Mouse (Mus musculus) heart, embryonic 12.5 days (tissue): Measurements from ENCODE around the gene Kmt5c. TPM values are rescaled to one million over a fixed set of nuclear protein-coding genes. Genes with fewer than 3 reads are reported as not detected.

Experiments
- ATAC-seq: fragments of 200-750 bp; cut with Nextera tagmentation; 2 replicates; pipeline ENCODE4 v1.8.0; 2017; ENCODE audit warnings: moderate TSS enrichment, moderate library complexity; ENCODE audit not compliant: insufficient number of reproducible peaks, low FRiP score
- H3K27ac ChIP-seq: fragments of 300-500 bp; sonication (generic); 2 replicates; pipeline ENCODE4 v1.5.1; 2016; ENCODE audit warnings: mild to moderate bottlenecking, moderate library complexity; ENCODE audit not compliant: poor library complexity, severe bottlenecking
- H3K27me3 ChIP-seq: fragments of 300-500 bp; sonication (generic); replicated peaks from 2 replicates; pipeline ENCODE4 v1.6.1; 2016; ENCODE audit warnings: mild to moderate bottlenecking, moderate library complexity
- H3K36me3 ChIP-seq: fragments of 300-500 bp; sonication (generic); 2 replicates; pipeline ENCODE4 v1.6.1; 2016; ENCODE audit warnings: mild to moderate bottlenecking, moderate library complexity
- H3K4me1 ChIP-seq: fragments of 300-500 bp; sonication (generic); replicated peaks from 2 replicates; pipeline ENCODE4 v1.6.1; 2016; ENCODE audit warnings: mild to moderate bottlenecking
- H3K4me2 ChIP-seq: fragments of 300-500 bp; sonication (generic); 2 replicates; pipeline ENCODE4 v1.6.1; 2016; ENCODE audit warnings: mild to moderate bottlenecking, moderate library complexity
- H3K4me3 ChIP-seq: fragments of 300-500 bp; sonication (generic); 2 replicates; pipeline ENCODE4 v1.5.1; 2016; ENCODE audit warnings: mild to moderate bottlenecking
- H3K9ac ChIP-seq: fragments of 300-500 bp; sonication (generic); 2 replicates; pipeline ENCODE4 v1.6.1; 2016; ENCODE audit warnings: mild to moderate bottlenecking, moderate library complexity
- H3K9me3 ChIP-seq: fragments of 300-500 bp; sonication (generic); replicated peaks from 2 replicates; pipeline ENCODE4 v1.6.1; 2016; ENCODE audit warnings: mild to moderate bottlenecking, moderate library complexity
- WGBS: fragments of 180-500 bp; shearing (Covaris S2); methylation state at CpG from one replicate; pipeline ENCODE4 v1.1.7; 2016; 5-methylcytosine and 5-hydroxymethylcytosine counted together
- polyA plus RNA-seq: library from polyadenylated mRNA; unstranded; fragments of >200 nt; fragmentation: Nextera tagmentation; extraction: Ambion mirVana; gene quantifications from 2 replicates; pipeline ENCODE4 v1.2.1, GENCODE M21; 2016

Kmt5c gene
- polyA plus RNA-seq, 1 experiment from 2014 or later = 65.0 TPM

GRCm38 (mm10) chr7:4724359-4724758, 15.6 kb upstream of the Kmt5c start:
- Histone ChIP-seq H3K4me2 (no peak overlapping the region), H3K9ac (no peak overlapping the region), H3K4me3 (no peak overlapping the region), H3K27me3 (0 out of 2 replicates have a peak, but pooled peaks cover 6% of the 10 kb centered on the region), H3K27ac (no peak overlapping the region), H3K4me1 (no peaks in the 10 kb centered on the region), H3K9me3 (no peaks in the 10 kb centered on the region), H3K36me3 (no peaks in the 10 kb centered on the region)
- 49% methylated on average over 3 of the region's 3 CpGs for WGBS
- no peak for ATAC-seq

GRCm38 (mm10) chr7:4725169-4725568, 14.7 kb upstream of the Kmt5c start, which contains the start of gene Tmem150b:
TSS of gene Tmem150b (minus strand) at chr7:4725249.
- H3K27me3 ChIP-seq = 0 out of 2 replicates have a peak, but pooled peaks cover 6% of the 10 kb centered on the region
- no peak within 1 kb of the TSS for H3K27ac ChIP-seq
- H3K4me3 ChIP-seq = no peak within 1 kb of the TSS
- no peak for ATAC-seq
- H3K4me1 ChIP-seq = no peaks in the 10 kb centered on the region
- peaks cover 3% of the 10 kb centered on the region; the same call in 1 of the 2 replicates for H3K9me3 ChIP-seq
- H3K9ac ChIP-seq = no peak within 1 kb of the TSS
- no peak within 1 kb of the TSS for H3K4me2 ChIP-seq
- H3K36me3 ChIP-seq = no peaks in the 10 kb centered on the region
- 57% methylated on average over 7 of the region's 7 CpGs for WGBS

DNA sequence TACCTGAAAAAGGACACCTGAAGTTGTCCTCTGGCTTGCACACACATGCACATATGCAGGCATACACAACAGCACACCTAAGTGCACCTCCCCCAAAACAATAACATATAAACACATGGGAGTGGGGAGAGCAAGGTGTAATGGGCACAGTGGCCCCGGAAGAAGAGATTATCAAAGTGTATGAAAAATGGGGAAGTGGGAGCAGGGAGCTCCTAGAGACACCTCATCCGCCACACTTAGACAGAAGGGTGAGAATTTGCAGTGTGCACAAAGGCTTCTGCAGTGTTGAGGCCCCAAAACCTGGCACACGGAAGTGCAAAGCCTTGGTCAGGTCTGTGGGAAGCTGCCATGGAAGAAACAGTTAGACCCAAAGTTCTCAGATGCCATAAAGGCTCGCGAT, 8.8 kb upstream of the Kmt5c start:
- H3K27ac ChIP-seq = no peak overlapping the region
- ATAC-seq = no peak
- no peaks in the 10 kb centered on the region for H3K36me3 ChIP-seq
- no peak overlapping the region for H3K4me2 ChIP-seq
- H3K9ac ChIP-seq = no peak overlapping the region
- H3K9me3 ChIP-seq = peaks cover 3% of the 10 kb centered on the region; the same call in 1 of the 2 replicates
- 71% methylated on average over 5 of the region's 5 CpGs for WGBS
- no peaks in the 10 kb centered on the region for H3K4me1 ChIP-seq
- H3K4me3 ChIP-seq = no peak overlapping the region
- H3K27me3 ChIP-seq = 0 out of 2 replicates have a peak, but pooled peaks cover 2% of the 10 kb centered on the region

- Histone ChIP-seq H3K27ac (no peak overlapping the region), H3K4me3 (no peak overlapping the region), H3K27me3 (0 out of 2 replicates have a peak, but pooled peaks cover 2% of the 10 kb centered on the region), H3K9me3 (peaks cover 3% of the 10 kb centered on the region; the same call in 1 of the 2 replicates), H3K9ac (no peak overlapping the region), H3K4me1 (no peaks in the 10 kb centered on the region), H3K4me2 (no peak overlapping the region), H3K36me3 (no peaks in the 10 kb centered on the region)
- WGBS = 46% methylated on average over 6 of the region's 6 CpGs
- ATAC-seq = no peak
These were observed 6.9 kb upstream of the Kmt5c start for GRCm38 (mm10) chr7:4732968-4733392.

- Histone ChIP-seq H3K36me3 (peaks cover 19% of the 10 kb centered on the region), H3K27ac (peak overlapping the region; percentile 70), H3K27me3 (no peaks in the 10 kb centered on the region), H3K4me1 (peaks cover 28% of the 10 kb centered on the region), H3K9me3 (no peaks in the 10 kb centered on the region), H3K9ac (no peak overlapping the region; the same call in 1 of the 2 replicates), H3K4me3 (peak overlapping the region; percentile 41), H3K4me2 (peak overlapping the region; percentile 67)
- no peak for ATAC-seq
- 52% methylated on average over 10 of the region's 10 CpGs for WGBS
These were observed 823 bp upstream of the Kmt5c start for GRCm38 (mm10) chr7:4739041-4739543.

GRCm38 (mm10) chr7:4740309-4740727, 403 bp downstream of the Kmt5c start:
- Histone ChIP-seq H3K4me1 (peaks cover 28% of the 10 kb centered on the region), H3K4me3 (peak overlapping the region; percentile 88), H3K27ac (peak overlapping the region; percentile 93), H3K27me3 (no peaks in the 10 kb centered on the region), H3K4me2 (peak overlapping the region; percentile 91), H3K36me3 (peaks cover 31% of the 10 kb centered on the region), H3K9me3 (no peaks in the 10 kb centered on the region), H3K9ac (peak overlapping the region; percentile 94)
- 2% methylated on average over 12 of the region's 14 CpGs for WGBS
- ATAC-seq = peak; percentile 25

GRCm38 (mm10) chr7:4741151-4741550, 1.2 kb downstream of the Kmt5c start:
- WGBS = 5% methylated on average over 4 of the region's 4 CpGs
- Histone ChIP-seq H3K36me3 (peaks cover 39% of the 10 kb centered on the region), H3K27ac (peak overlapping the region; percentile 93)

DNA sequence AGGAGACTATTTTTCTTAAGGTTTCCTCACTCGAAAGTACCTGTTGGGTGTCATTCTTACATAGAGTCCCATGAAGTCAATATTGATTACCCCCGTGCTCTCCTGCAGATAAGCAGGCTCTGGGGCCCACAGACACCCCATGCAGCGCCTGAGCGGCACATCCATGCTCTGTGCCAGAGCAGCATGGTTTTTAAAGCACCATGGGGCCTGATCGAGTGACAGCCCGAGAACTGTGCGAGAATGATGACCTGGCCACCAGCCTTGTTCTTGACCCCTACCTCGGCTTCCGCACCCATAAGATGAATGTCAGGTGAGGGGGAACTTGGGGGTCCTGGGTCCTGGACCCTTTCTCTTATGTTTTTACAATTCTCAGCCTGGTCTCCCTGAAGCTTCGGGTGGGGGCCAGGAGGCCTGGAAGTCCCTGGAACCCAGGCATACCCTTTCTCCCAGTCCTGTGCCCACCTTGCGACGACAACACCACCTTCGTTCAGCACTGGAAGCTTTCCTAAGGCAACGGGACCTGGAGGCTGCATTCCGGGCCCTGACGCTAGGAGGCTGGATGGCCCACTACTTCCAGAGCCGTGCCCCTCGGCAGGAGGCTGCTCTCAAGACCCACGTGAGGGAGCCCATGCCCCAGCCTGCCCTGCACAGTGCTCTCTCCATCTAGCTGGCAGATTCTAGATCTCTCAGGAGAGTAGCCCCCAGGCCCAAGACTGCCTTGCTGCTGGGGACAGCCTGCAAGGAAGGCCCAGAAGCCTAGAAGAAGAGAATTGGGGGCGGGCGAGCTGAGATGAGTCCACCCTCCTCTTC, 2.0 kb downstream of the Kmt5c start:
- Histone ChIP-seq H3K27ac (peak overlapping the region; percentile 93), H3K9ac (peak overlapping the region; percentile 28), H3K4me2 (peak overlapping the region; percentile 91), H3K4me3 (peak overlapping the region; percentile 88), H3K4me1 (peaks cover 33% of the 10 kb centered on the region), H3K9me3 (no peaks in the 10 kb centered on the region), H3K27me3 (no peaks in the 10 kb centered on the region), H3K36me3 (peaks cover 46% of the 10 kb centered on the region)
- WGBS = 78% methylated on average over 21 of the region's 21 CpGs
- ATAC-seq = no peak

More at GRCm38 (mm10) chr7:4741151-4741550, 1.2 kb downstream of the Kmt5c start:
- H3K9ac ChIP-seq = peak overlapping the region; percentile 94
- peak overlapping the region; percentile 91 for H3K4me2 ChIP-seq
- no peaks in the 10 kb centered on the region for H3K27me3 ChIP-seq
- no peaks in the 10 kb centered on the region for H3K9me3 ChIP-seq
- H3K4me3 ChIP-seq = peak overlapping the region; percentile 88
- ATAC-seq = peak; percentile 33; the same call in 1 of the 2 replicates
- peaks cover 28% of the 10 kb centered on the region for H3K4me1 ChIP-seq

GRCm38 (mm10) chr7:4742482-4742819, 2.5 kb downstream of the Kmt5c start:
- Histone ChIP-seq H3K4me2 (peak overlapping the region; percentile 91), H3K27me3 (no peaks in the 10 kb centered on the region), H3K4me1 (peaks cover 35% of the 10 kb centered on the region), H3K27ac (no peak overlapping the region), H3K9me3 (no peaks in the 10 kb centered on the region), H3K9ac (peak overlapping the region; percentile 28), H3K36me3 (peaks cover 49% of the 10 kb centered on the region), H3K4me3 (no peak overlapping the region)
- no peak for ATAC-seq
- WGBS = 84% methylated on average over 6 of the region's 6 CpGs

DNA sequence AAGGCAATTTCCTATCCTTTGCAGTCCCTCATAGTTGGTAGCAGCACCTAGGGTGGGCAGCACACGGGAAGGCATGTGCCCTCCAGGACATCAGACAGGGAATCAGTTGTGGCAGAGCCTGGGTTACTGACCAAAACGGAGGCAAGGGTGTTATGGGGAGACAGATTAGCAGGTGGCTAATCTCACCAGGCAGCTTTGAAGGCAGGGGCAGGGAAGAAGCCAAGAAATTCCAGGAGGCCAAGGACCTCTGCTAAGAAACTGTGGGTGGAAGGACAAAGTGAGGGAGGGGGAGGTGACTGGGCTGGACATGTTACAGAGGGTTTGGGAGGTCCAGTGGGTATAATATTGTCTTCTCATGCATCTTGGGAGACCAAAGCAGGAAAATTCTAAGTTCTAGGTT, 3.4 kb downstream of the Kmt5c start:
- Histone ChIP-seq H3K9me3 (no peaks in the 10 kb centered on the region), H3K27ac (no peak overlapping the region), H3K9ac (no peak overlapping the region), H3K4me3 (no peak overlapping the region), H3K4me2 (no peak overlapping the region), H3K4me1 (peaks cover 35% of the 10 kb centered on the region), H3K27me3 (no peaks in the 10 kb centered on the region), H3K36me3 (peaks cover 49% of the 10 kb centered on the region)
- ATAC-seq = no peak
- 42% methylated on average over 2 of the region's 2 CpGs for WGBS

GRCm38 (mm10) chr7:4744886-4745285, 5.0 kb downstream of the Kmt5c start:
- Histone ChIP-seq H3K27me3 (no peaks in the 10 kb centered on the region), H3K4me1 (peaks cover 30% of the 10 kb centered on the region), H3K4me3 (no peak overlapping the region), H3K9me3 (no peaks in the 10 kb centered on the region), H3K9ac (no peak overlapping the region), H3K36me3 (peaks cover 49% of the 10 kb centered on the region), H3K4me2 (no peak overlapping the region), H3K27ac (no peak overlapping the region)
- 93% methylated on average over 6 of the region's 6 CpGs for WGBS
- ATAC-seq = no peak
